Mouse (Mus musculus) midbrain, embryonic 11.5 days (tissue): ENCODE results near the gene St6galnac3. TPM values are rescaled to one million over a fixed set of nuclear protein-coding genes. Genes with fewer than 3 reads are reported as not detected.

Source experiments
- ATAC-seq: fragments of 200-750 bp; cut with Nextera tagmentation; 2 replicates; pipeline ENCODE4 v1.8.0; 2017; ENCODE audit warnings: moderate TSS enrichment, moderate library complexity; ENCODE audit not compliant: low FRiP score
- DNase-seq: peaks from one replicate; pipeline ENCODE4 v3.0.0; 2015; ENCODE audit warnings: low spot score; ENCODE audit errors: missing footprints
- H3K27ac ChIP-seq: fragments of 300-500 bp; sonication (generic); 2 replicates; pipeline ENCODE4 v1.5.1; 2014; ENCODE audit warnings: low read depth, low read length
- H3K27me3 ChIP-seq: fragments of 300-500 bp; sonication (generic); 2 replicates; pipeline ENCODE4 v1.6.1; 2014; ENCODE audit warnings: mild to moderate bottlenecking, low read length, moderate library complexity, mixed read lengths; ENCODE audit not compliant: control insufficient read depth, insufficient read depth
- H3K36me3 ChIP-seq: fragments of 300-500 bp; sonication (generic); 2 replicates; pipeline ENCODE4 v1.6.1; 2014; ENCODE audit warnings: mild to moderate bottlenecking, low read length, moderate library complexity, mixed read lengths; ENCODE audit not compliant: control insufficient read depth, insufficient read depth
- H3K4me1 ChIP-seq: fragments of 300-500 bp; sonication (generic); 2 replicates; pipeline ENCODE4 v1.6.1; 2014; ENCODE audit warnings: low read length; ENCODE audit not compliant: control insufficient read depth, insufficient read depth
- H3K4me2 ChIP-seq: fragments of 300-500 bp; sonication (generic); 2 replicates; pipeline ENCODE4 v1.6.1; 2014; ENCODE audit warnings: mild to moderate bottlenecking, moderate library complexity
- H3K4me3 ChIP-seq: fragments of 300-500 bp; sonication (generic); 2 replicates; pipeline ENCODE4 v1.5.1; 2014; ENCODE audit warnings: low read depth, low read length
- H3K9ac ChIP-seq: fragments of 300-500 bp; sonication (generic); 2 replicates; pipeline ENCODE4 v1.6.1; 2014; ENCODE audit warnings: low read length
- H3K9me3 ChIP-seq: fragments of 300-500 bp; sonication (generic); 2 replicates; pipeline ENCODE4 v1.6.1; 2016; ENCODE audit warnings: low read length; ENCODE audit not compliant: control insufficient read depth
- WGBS: fragments of 180-500 bp; shearing (Covaris S2); extraction: QIAGEN DNeasy Blood & Tissue Kit; methylation state at CpG from one replicate; pipeline ENCODE4 v1.1.7; 2014; 5-methylcytosine and 5-hydroxymethylcytosine counted together
- polyA plus RNA-seq: library from polyadenylated mRNA; unstranded; fragments of >200 nt; fragmentation: Nextera tagmentation; extraction: Ambion mirVana; gene quantifications from 2 replicates; pipeline ENCODE4 v1.2.1, GENCODE M21; 2014

The St6galnac3 gene
- polyA plus RNA-seq, 1 experiment from 2014 or later = 35.7 TPM

DNA sequence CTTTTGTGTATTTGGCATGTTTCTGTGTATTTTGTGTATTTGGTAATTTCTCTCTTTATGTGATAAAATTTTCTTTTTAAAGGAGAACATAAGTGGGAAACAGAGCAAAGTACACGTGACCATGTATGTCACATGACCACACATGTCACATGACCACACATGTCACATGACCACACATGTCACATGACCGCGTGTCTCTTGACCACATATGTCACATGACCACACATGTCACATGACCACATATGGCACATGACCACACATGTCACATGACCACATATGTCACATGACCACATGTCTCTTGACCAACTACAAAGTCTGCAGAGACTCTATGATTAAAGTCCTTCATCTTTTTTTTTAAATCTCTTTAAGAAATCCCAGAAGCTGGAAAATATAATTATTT lies 413.0 kb downstream of the St6galnac3 start:
- Histone ChIP-seq H3K4me1 (no peaks in the 10 kb centered on the region), H3K4me2 (no peak overlapping the region), H3K27me3 (no peaks in the 10 kb centered on the region), H3K9ac (no peak overlapping the region), H3K27ac (no peak overlapping the region), H3K9me3 (no peaks in the 10 kb centered on the region), H3K4me3 (no peak overlapping the region), H3K36me3 (no peaks in the 10 kb centered on the region)
- ATAC-seq = no peak
- DNase-seq = no peak
- WGBS = 93% methylated on average over 3 of the region's 3 CpGs

DNA sequence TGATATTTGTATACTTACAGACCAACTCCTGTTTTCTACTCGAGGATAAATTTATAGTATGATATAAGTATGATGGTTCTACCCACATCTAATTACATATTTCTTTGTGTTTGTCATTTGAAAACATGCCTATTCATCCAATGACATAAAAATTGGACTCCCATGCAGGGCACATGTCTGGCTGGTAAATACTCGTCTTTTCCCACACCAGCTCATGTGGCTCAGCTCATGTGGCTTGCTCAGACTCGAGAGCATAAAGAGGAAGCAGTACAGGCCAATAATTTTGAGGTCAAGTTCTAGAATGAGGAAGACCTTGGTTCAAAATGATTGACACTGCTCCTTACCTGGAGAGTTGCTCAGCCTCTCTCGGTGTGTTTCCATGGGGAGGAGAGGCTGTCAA lies 416.6 kb downstream of the St6galnac3 start:
- no peaks in the 10 kb centered on the region for H3K36me3 ChIP-seq
- no peak overlapping the region for H3K4me2 ChIP-seq
- no peaks in the 10 kb centered on the region for H3K27me3 ChIP-seq
- 85% methylated on average over 4 of the region's 4 CpGs for WGBS
- H3K27ac ChIP-seq = no peak overlapping the region
- no peaks in the 10 kb centered on the region for H3K9me3 ChIP-seq
- H3K4me3 ChIP-seq = no peak overlapping the region
- no peaks in the 10 kb centered on the region for H3K4me1 ChIP-seq
- ATAC-seq (no peak), DNase-seq (no peak)
- H3K9ac ChIP-seq = no peak overlapping the region

DNA sequence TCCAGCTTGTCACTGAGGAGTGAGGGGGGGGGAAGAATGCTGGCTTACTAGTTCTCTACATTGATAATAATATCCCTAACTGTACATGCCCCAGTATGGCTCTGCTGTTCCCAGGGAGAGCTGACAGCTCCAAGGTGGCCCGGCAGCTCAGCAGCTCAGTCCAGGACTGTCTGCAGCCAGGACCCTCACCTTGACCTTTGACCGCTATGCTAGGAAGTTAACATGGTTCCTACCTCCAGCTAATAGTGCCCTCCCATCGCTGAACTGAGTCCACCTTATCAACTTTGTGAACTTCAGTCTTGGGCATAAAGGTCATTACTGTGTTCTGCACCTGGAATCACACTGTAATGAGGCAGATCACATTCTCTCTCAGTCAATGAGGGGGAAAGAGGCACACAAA lies 419.8 kb downstream of the St6galnac3 start:
- ATAC-seq (no peak), DNase-seq (no peak)
- Histone ChIP-seq H3K36me3 (no peaks in the 10 kb centered on the region), H3K27me3 (no peaks in the 10 kb centered on the region), H3K9me3 (no peaks in the 10 kb centered on the region), H3K4me1 (no peaks in the 10 kb centered on the region), H3K4me2 (no peak overlapping the region), H3K4me3 (no peak overlapping the region), H3K27ac (no peak overlapping the region), H3K9ac (no peak overlapping the region)
- WGBS = 87% methylated on average over 3 of the region's 3 CpGs

DNA sequence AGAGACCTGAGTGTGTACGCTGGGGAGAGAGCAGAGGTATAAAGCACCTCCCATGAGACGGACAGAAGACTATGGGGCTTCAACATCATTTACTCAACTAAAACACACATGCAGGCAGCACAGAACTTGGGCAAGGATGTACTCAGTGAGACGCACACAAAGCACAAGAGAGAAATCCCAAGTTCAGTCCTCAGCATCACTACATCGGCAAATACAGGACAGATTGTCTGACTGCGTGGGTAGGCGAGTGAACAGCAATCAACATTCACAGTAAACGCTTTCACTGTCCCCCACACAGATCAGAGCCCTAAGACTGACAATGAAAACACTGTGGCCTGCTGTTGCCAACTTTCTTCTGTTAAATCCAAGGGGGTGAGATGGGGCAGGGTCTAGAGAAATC lies 422.6 kb downstream of the St6galnac3 start:
- Histone ChIP-seq H3K9ac (no peak overlapping the region), H3K4me1 (no peaks in the 10 kb centered on the region), H3K4me2 (no peak overlapping the region), H3K9me3 (no peaks in the 10 kb centered on the region), H3K27ac (no peak overlapping the region), H3K36me3 (no peaks in the 10 kb centered on the region), H3K27me3 (no peaks in the 10 kb centered on the region), H3K4me3 (no peak overlapping the region)
- WGBS = 93% methylated on average over 7 of the region's 7 CpGs
- ATAC-seq (no peak), DNase-seq (no peak)

DNA sequence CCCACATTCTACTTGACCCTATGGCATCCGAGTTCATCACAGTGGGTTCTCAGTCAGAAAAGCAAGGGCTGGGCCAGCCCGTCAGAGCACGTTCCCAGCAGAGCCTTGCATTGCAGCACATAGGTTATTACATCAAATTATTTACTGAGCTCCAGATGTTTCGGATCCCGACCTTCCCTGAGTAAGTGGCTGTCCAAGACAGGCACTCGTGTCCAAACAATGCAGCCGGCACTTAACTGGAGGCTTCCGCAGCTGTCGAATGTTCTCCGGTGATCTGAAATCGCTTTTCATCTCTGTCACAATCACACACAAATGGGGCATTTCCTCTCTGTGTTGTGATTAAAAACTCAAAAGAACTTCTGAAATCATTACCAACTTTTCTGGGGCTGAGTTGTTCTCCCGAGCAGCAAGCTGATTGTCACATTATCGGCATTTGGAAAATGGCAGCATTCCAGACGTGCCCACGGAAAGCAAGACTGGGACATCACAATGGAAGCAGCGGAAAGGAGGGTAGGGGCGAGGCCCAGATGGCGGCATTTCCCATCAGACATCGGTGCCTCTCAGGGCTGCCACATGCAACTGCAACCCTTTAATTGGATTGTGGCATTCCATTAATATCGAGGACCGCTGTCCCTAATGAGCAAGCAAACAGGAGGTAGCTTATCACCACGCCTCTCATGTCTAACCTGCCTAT lies 428.5 kb downstream of the St6galnac3 start:
- no peaks in the 10 kb centered on the region for H3K4me1 ChIP-seq
- ATAC-seq (no peak), DNase-seq (no peak)
- H3K4me2 ChIP-seq = no peak overlapping the region
- H3K9ac ChIP-seq = no peak overlapping the region
- no peaks in the 10 kb centered on the region for H3K36me3 ChIP-seq
- no peaks in the 10 kb centered on the region for H3K9me3 ChIP-seq
- H3K27ac ChIP-seq = no peak overlapping the region
- WGBS = 85% methylated on average over 22 of the region's 22 CpGs
- H3K27me3 ChIP-seq = no peaks in the 10 kb centered on the region
- H3K4me3 ChIP-seq = no peak overlapping the region

DNA sequence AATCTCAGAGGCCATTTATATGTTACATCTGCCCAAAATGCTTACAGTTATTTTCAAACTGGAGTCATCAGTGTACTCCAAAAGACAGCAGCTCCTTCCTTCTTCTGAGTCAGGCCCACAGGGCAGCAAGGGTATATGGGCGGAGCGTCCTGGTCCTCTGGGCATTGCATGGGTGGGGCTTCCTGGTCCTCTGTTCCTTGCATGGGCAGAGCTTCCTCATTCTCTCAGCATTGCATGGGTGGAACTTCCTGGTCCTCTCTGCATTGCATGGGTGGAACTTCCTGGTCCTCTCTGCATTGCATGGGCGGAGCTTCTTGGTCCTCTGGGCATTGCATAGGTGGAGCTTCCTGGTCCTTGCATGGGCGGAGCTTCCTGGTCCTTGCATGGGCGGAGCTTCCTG lies 432.1 kb downstream of the St6galnac3 start:
- Histone ChIP-seq H3K4me2 (no peak overlapping the region), H3K9ac (no peak overlapping the region), H3K4me1 (no peaks in the 10 kb centered on the region), H3K27me3 (no peaks in the 10 kb centered on the region), H3K9me3 (no peaks in the 10 kb centered on the region), H3K27ac (no peak overlapping the region), H3K4me3 (no peak overlapping the region), H3K36me3 (no peaks in the 10 kb centered on the region)
- DNase-seq (no peak), ATAC-seq (no peak)
- WGBS = 90% methylated on average over 5 of the region's 5 CpGs

DNA sequence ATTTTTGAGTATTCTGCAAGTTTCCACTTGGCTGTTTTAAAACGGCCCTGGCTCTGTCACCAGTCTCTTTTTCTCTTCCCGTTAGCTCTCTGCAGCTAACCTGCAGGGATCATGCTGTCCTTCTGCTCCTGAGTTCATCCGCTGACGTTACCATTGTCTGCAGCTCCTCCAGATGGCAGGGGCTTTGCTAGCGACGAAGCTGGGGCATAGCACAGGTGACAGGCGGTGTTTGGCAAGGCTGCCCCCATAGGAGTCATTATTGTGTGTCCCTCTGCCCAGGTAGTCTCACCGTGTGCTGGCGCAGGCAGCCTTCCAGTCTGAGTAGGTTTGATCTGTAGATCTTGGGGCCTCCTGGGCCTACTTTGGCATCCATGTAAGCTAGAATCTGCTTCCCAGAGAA lies 432.6 kb downstream of the St6galnac3 start:
- ATAC-seq (no peak), DNase-seq (no peak)
- H3K9ac ChIP-seq = no peak overlapping the region
- no peak overlapping the region for H3K4me2 ChIP-seq
- H3K9me3 ChIP-seq = no peaks in the 10 kb centered on the region
- no peak overlapping the region for H3K27ac ChIP-seq
- no peaks in the 10 kb centered on the region for H3K4me1 ChIP-seq
- no peaks in the 10 kb centered on the region for H3K27me3 ChIP-seq
- WGBS = 76% methylated on average over 9 of the region's 9 CpGs
- no peak overlapping the region for H3K4me3 ChIP-seq
- no peaks in the 10 kb centered on the region for H3K36me3 ChIP-seq

DNA sequence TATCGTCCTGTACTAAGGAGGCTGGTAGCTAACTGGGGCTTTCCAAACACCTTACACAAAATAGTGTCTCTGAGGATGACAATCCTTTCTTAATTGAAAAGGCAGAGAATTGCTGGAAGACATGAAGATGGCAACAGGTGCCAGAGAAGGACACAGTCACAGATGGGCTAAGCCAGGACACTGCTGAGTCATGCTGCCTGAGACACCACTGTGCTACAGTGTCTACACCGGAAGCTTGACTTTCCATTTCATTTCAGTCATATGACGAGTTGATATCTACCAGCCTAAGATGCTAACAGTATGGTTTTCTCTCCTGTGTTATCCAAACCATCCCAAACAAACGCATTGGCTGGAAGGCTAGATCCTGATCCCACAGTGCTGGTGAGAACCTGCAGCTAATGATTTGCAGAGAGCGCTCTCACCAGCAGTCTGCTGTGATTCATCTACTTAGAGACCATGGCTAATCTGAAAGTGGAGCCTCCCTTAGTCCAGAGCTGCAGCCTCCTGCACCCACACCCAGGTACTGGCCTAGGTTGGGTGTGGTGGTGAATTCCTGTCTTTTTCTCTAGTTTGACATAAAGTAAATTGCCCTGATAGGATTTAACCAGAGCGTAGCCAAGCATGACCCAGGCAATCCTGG lies 433.4 kb downstream of the St6galnac3 start:
- H3K4me1 ChIP-seq = no peaks in the 10 kb centered on the region
- no peaks in the 10 kb centered on the region for H3K9me3 ChIP-seq
- H3K4me3 ChIP-seq = no peak overlapping the region
- no peak for ATAC-seq
- no peak overlapping the region for H3K27ac ChIP-seq
- H3K27me3 ChIP-seq = no peaks in the 10 kb centered on the region
- no peak for DNase-seq
- no peak overlapping the region for H3K4me2 ChIP-seq
- no peak overlapping the region for H3K9ac ChIP-seq
- WGBS = 77% methylated on average over 6 of the region's 6 CpGs
- no peaks in the 10 kb centered on the region for H3K36me3 ChIP-seq

DNA sequence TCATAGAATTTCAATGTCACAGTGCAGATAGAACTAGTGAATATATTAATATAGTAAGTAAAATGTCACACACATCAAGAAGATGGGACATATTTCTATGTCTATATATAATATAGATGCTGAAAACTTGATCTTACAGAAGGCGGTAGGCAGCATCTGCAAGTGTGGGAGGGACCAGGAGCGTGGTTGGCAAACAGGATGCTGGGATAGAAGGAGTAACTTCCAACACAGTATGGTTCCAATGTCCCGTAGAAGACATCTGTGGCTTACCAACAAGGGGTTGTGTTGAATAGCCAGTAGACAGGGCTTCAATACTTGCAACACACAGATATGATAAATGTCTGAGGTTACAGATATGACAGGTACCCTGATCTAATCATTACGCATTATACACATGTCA lies 435.0 kb downstream of the St6galnac3 start:
- DNase-seq (no peak), ATAC-seq (no peak)
- Histone ChIP-seq H3K4me2 (no peak overlapping the region), H3K27ac (no peak overlapping the region), H3K4me1 (no peaks in the 10 kb centered on the region), H3K36me3 (no peaks in the 10 kb centered on the region), H3K27me3 (no peaks in the 10 kb centered on the region), H3K4me3 (no peak overlapping the region), H3K9me3 (no peaks in the 10 kb centered on the region), H3K9ac (no peak overlapping the region)
- 94% methylated on average over 4 of the region's 4 CpGs for WGBS
